Mouse (Mus musculus) MN1 (cell line): ENCODE results near the gene Defb20.

Source experiments
- DNase-seq: peaks from one replicate; pipeline ENCODE4 v3.0.0-alpha.2; 2016; ENCODE audit warnings: low spot score

The Defb20 gene

DNA sequence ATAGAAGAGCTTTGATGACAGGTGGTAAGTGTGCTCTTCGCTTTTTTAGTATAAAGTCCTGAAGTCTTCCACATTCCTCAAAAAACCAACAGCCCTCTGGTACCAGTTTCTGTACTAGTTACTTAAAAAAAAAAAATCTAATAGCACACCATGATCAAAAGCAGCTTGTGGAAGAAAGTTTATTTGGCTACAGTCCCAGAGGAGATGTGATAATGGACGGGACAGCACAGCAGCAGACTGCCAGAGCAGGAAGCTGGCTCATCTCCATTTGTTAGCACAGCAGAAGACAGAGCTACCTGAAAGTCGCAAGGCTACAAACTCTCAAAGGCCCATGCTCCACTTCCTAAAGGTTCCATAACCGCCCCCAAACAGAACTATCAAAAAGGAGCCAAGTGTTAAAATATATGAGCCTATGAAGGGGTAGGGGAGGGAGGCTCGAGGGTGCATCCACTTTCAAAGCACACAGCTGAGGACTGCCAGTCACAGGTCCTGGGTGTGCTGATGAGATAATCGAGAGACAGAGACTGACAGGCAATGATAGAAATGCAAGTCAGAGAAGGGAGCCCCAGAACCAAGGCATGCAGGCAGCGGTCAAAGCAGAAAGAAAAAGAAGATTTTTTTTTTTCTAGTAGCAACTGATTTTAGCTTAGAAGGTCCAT is 23.5 kb downstream of the Defb20 start:
- no peak for DNase-seq

DNA sequence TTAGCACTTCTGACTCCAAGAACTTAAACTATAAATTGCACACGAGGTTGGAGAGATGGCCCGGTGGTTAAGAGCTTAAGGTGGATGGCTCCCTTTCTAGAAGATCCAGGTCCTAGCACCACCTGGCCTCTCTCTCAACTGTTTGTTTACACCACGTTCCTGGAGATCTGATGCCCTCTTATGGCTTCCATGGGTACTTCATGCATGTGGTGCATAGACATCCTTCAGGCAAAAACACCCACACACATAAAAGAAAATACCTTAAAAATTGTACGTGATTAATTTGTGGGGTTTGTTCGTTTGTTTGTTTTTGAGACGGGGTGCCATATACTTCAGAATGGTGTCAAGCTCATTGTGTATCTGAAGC is 24.0 kb downstream of the Defb20 start:
- DNase-seq, result no peak

DNA sequence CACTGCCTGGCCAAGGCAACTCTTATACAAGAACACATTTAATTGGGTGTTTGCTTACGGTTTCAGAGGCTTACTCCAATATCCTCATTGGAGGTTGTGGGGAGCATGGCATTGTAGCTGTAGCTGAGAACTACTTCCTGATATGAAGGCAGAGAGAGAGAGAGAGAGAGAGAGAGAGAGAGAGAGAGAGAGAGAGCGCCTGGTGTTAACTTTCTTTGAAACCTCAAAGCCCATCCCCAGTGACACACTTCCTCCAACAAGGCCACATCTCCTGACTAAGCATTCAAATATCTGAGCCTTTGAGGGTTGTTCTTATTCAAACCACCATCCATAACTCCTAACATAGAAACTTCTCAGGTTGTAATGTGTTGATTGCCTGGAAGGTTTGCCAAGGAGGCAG is 27.1 kb downstream of the Defb20 start:
- DNase-seq, result no peak

DNA sequence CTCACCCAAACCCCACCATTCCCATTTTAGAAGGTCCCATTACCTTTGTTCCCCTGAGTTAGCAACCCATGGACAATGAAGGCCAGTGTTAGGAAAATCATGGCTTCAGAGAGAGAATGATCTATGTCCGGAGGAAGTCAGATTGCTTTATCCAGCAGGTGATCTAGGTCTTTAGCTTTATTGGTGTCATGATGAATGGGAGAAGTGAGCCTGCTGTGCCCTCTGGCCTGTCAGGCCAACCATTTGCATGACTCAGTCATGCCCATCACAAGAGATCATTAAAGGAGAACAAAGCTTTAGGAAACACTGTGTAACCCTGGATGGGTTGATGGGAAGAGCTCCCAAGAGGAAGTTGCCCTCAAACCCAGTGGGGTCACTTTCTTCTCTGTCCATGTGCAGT is 34.7 kb downstream of the Defb20 start, which contains the start of gene Defb26:
TSS of gene Defb26 (minus strand) at position 101 of the 400 bp plus-strand sequence.
- DNase-seq, result no peak

DNA sequence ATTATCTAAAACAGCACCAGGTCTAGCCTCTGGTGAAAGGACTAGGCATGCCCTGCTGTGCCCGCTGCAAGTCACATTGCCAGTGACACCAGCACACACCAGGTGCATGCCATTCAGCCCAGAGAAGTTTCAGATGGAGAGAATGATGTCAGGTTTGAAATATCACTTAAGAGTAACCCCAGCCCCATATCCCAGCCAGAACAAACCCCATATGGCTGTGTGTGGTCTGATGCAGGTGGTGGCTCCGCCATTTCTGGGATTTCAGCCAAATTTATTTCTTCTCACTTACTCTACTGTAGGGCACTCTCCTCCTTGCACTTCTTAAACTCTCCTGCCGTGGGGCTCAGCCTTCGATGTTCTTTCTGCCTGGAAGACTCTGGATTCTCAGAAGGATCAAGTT is 39.2 kb downstream of the Defb20 start:
- no peak for DNase-seq

DNA sequence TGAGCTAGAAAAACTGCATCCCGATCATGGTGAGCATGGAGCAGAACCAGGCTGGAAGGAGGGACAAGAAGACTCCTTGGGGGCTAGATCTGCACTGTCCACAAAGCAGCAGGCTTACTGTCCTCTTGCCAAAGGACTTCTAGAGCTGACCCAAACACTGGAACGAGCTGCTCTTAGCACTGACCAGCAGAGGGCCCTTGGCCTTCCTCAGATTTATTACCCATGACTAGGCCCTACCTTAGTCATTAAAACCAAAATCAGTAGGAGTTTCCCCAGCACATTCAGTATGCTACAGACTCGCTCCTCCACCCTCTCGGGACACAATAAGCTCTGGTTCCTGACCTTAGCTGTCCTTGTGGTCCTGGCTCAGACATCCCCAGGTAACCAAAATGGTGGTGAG is 41.1 kb downstream of the Defb20 start, which contains the start of gene Defb28:
TSS of gene Defb28 (plus strand) at position 275 of the 400 bp plus-strand sequence.
- DNase-seq, result no peak
